Mouse (Mus musculus): ENCODE data around the gene Pccb. TPM values are rescaled to one million over a fixed set of nuclear protein-coding genes. Genes with fewer than 3 reads are reported as not detected.

Pccb gene
- polyA plus RNA-seq, 1 experiment from 2014 or later: 21.0 TPM

GRCm38 (mm10) chr9:101074332-101075021 lies 39.8 kb upstream of the Pccb start:
- WGBS: under 1% methylated on average over 57 of the region's 100 CpGs
- Histone ChIP-seq H3K9me3 (ENCODE audit: control insufficient read depth, low read length) (0 out of 2 replicates have a peak, but pooled peaks cover 3% of the 10 kb centered on the region), H3K4me1 (ENCODE audit: control insufficient read depth, insufficient read depth, low read length) (peaks cover 18% of the 10 kb centered on the region), H3K9ac (ENCODE audit: low read depth, low read length) (peak overlapping the region; percentile 98), H3K27me3 (ENCODE audit: control insufficient read depth, insufficient read depth, low read length) (no peaks in the 10 kb centered on the region), H3K4me2 (replicated peaks; ENCODE audit: low read depth, low read length) (peak overlapping the region; percentile 83), H3K27ac (ENCODE audit: low read depth, low read length) (peak overlapping the region; percentile 100), H3K4me3 (ENCODE audit: low read length) (peak overlapping the region; percentile 97), H3K36me3 (ENCODE audit: control insufficient read depth, insufficient read depth, low read length) (peaks cover 3% of the 10 kb centered on the region; the same call in 1 of the 2 replicates)
- ATAC-seq (ENCODE audit: low FRiP score, low TSS enrichment): peak; percentile 80

GRCm38 (mm10) chr9:101073987-101074331 lies 39.3 kb upstream of the Pccb start, which contains the start of gene Msl2:
TSS of gene Msl2 (plus strand) at chr9:101074101.
- H3K9ac ChIP-seq (ENCODE audit: low read depth, low read length): peak within 1 kb of the TSS; percentile 98
- H3K36me3 ChIP-seq (ENCODE audit: control insufficient read depth, insufficient read depth, low read length): peaks cover 3% of the 10 kb centered on the region; the same call in 1 of the 2 replicates
- H3K27ac ChIP-seq (ENCODE audit: low read depth, low read length): peak within 1 kb of the TSS; percentile 100
- peak within 1 kb of the TSS; percentile 83 for H3K4me2 ChIP-seq (replicated peaks; ENCODE audit: low read depth, low read length)
- peak; percentile 76 for ATAC-seq (ENCODE audit: low FRiP score, low TSS enrichment)
- 0 out of 2 replicates have a peak, but pooled peaks cover 3% of the 10 kb centered on the region for H3K9me3 ChIP-seq (ENCODE audit: control insufficient read depth, low read length)
- peaks cover 14% of the 10 kb centered on the region for H3K4me1 ChIP-seq (ENCODE audit: control insufficient read depth, insufficient read depth, low read length)
- no peaks in the 10 kb centered on the region for H3K27me3 ChIP-seq (ENCODE audit: control insufficient read depth, insufficient read depth, low read length)
- WGBS: under 1% methylated on average over 41 of the region's 43 CpGs
- peak within 1 kb of the TSS; percentile 97 for H3K4me3 ChIP-seq (ENCODE audit: low read length)

GRCm38 (mm10) chr9:101073041-101073986 lies 38.6 kb upstream of the Pccb start:
- H3K4me1 ChIP-seq (ENCODE audit: control insufficient read depth, insufficient read depth, low read length): peaks cover 7% of the 10 kb centered on the region
- no peaks in the 10 kb centered on the region for H3K36me3 ChIP-seq (ENCODE audit: control insufficient read depth, insufficient read depth, low read length)
- H3K27ac ChIP-seq (ENCODE audit: low read depth, low read length): peak overlapping the region; percentile 86
- peak overlapping the region; percentile 97 for H3K4me3 ChIP-seq (ENCODE audit: low read length)
- peak; percentile 95 for ATAC-seq (ENCODE audit: low FRiP score, low TSS enrichment)
- 0 out of 2 replicates have a peak, but pooled peaks cover 3% of the 10 kb centered on the region for H3K9me3 ChIP-seq (ENCODE audit: control insufficient read depth, low read length)
- no peaks in the 10 kb centered on the region for H3K27me3 ChIP-seq (ENCODE audit: control insufficient read depth, insufficient read depth, low read length)
- 1% methylated on average over 59 of the region's 65 CpGs for WGBS
- peak overlapping the region; percentile 81 for H3K9ac ChIP-seq (ENCODE audit: low read depth, low read length)
- H3K4me2 ChIP-seq (replicated peaks; ENCODE audit: low read depth, low read length): peak overlapping the region; percentile 56

DNA sequence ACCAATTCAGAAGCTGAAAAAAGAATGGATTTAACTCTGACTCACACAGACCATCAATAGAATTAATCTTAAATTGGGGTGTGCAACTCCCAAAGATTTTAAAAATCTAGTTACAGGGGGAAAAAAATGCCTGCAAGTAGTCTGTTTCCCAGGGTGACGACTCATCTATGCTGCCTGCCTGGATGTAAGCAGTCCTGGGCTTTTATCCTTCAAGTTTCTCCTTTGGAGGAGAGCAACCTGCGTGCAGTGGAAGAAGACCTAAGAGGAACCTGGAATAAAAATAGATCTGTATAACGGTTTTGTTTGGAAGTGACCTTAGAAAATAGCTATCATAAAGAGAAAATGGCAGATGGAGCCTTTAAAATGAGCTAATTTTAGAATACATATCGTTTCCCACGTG lies 37.8 kb upstream of the Pccb start:
- Histone ChIP-seq H3K9ac (ENCODE audit: low read depth, low read length) (peak overlapping the region; percentile 81; the same call in 1 of the 2 replicates), H3K9me3 (ENCODE audit: control insufficient read depth, low read length) (0 out of 2 replicates have a peak, but pooled peaks cover 3% of the 10 kb centered on the region), H3K4me1 (ENCODE audit: control insufficient read depth, insufficient read depth, low read length) (peaks cover 2% of the 10 kb centered on the region; the same call in 1 of the 2 replicates), H3K27ac (ENCODE audit: low read depth, low read length) (no peak overlapping the region), H3K36me3 (ENCODE audit: control insufficient read depth, insufficient read depth, low read length) (no peaks in the 10 kb centered on the region), H3K27me3 (ENCODE audit: control insufficient read depth, insufficient read depth, low read length) (no peaks in the 10 kb centered on the region), H3K4me3 (ENCODE audit: low read length) (0 out of 2 replicates have a peak overlapping the region, but pooled peaks have one; percentile 97), H3K4me2 (replicated peaks; ENCODE audit: low read depth, low read length) (no peak overlapping the region)
- no peak for ATAC-seq (ENCODE audit: low FRiP score, low TSS enrichment)
- 52% methylated on average over 5 of the region's 5 CpGs for WGBS

DNA sequence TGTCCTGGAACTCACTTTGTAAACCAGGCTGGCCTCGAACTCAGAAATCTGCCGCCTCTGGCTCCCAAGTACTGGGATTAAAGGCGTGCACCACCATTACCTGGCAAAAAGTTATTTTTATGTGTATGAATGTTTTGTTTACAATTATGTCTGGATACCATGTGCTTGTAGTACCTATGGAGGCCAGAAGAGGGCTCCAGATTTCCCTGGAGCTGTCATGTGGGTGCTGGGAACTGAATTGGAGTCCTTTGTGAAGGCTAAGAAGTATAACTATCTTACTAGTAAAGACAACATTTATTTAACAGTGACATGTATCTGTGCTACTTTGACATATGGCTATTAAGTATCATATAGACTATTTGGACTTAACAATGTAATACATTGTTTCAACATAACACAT lies 35.1 kb upstream of the Pccb start:
- H3K4me2 ChIP-seq (replicated peaks; ENCODE audit: low read depth, low read length): no peak overlapping the region
- H3K27ac ChIP-seq (ENCODE audit: low read depth, low read length): no peak overlapping the region
- H3K27me3 ChIP-seq (ENCODE audit: control insufficient read depth, insufficient read depth, low read length): no peaks in the 10 kb centered on the region
- WGBS: 97% methylated on average over 3 of the region's 3 CpGs
- H3K36me3 ChIP-seq (ENCODE audit: control insufficient read depth, insufficient read depth, low read length): no peaks in the 10 kb centered on the region
- H3K9me3 ChIP-seq (ENCODE audit: control insufficient read depth, low read length): 0 out of 2 replicates have a peak, but pooled peaks cover 3% of the 10 kb centered on the region
- no peak for ATAC-seq (ENCODE audit: low FRiP score, low TSS enrichment)
- no peak overlapping the region for H3K9ac ChIP-seq (ENCODE audit: low read depth, low read length)
- no peak overlapping the region for H3K4me3 ChIP-seq (ENCODE audit: low read length)
- no peaks in the 10 kb centered on the region for H3K4me1 ChIP-seq (ENCODE audit: control insufficient read depth, insufficient read depth, low read length)

DNA sequence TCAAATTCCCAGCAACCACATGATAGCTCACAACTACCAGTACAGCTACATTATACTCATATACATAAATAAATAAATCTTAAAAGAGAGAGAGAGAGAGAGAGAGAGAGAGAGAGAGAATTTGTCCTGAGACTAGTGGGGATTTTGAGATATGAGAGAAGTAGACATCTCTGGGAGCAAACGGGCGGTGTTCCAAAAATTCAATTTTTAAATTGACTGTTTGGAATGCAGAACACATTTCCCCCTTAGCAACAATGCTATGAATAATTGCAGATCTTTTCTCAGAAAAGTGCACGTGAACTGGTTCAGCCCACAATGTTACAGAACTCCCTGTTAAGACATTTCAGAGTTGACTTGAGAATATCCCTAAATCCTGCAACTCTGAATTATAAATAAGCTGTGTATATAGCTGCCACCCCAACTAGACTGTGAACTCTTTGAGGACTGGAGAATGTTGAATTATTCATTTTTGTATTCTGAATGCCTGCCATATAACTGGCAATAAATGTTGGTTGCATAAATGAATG lies 30.4 kb upstream of the Pccb start:
- 88% methylated on average over 3 of the region's 3 CpGs for WGBS
- no peak for ATAC-seq (ENCODE audit: low FRiP score, low TSS enrichment)
- Histone ChIP-seq H3K9me3 (ENCODE audit: control insufficient read depth, low read length) (0 out of 2 replicates have a peak, but pooled peaks cover 3% of the 10 kb centered on the region), H3K36me3 (ENCODE audit: control insufficient read depth, insufficient read depth, low read length) (no peaks in the 10 kb centered on the region), H3K4me3 (ENCODE audit: low read length) (no peak overlapping the region), H3K27ac (ENCODE audit: low read depth, low read length) (no peak overlapping the region), H3K4me1 (ENCODE audit: control insufficient read depth, insufficient read depth, low read length) (no peaks in the 10 kb centered on the region), H3K4me2 (replicated peaks; ENCODE audit: low read depth, low read length) (no peak overlapping the region), H3K27me3 (ENCODE audit: control insufficient read depth, insufficient read depth, low read length) (no peaks in the 10 kb centered on the region), H3K9ac (ENCODE audit: low read depth, low read length) (no peak overlapping the region)

DNA sequence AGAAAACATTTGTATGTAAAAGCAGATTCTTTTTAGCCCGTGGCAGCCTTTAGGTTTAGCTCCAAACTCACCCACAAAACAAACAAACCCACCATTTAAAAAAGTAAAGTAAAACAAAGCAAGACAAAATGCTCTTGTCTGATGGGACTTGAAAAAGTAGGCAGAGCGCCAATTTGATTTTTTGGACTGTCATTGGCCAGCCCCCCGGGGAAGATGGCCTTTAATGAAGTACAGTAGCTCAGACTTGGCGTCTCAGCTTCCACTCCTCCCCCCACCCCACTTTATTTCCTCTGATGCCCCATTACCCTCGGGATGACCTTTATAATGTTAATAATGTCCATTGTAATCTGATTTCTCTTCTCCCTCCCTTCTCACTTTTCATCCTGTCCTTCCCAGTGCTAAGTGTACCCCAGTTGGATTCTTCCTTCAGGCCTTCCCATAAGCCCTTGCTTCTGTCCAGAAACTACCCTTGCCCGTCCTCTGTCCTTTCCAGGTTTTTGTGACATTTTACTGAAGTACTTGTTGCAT lies 27.6 kb upstream of the Pccb start:
- no peak for ATAC-seq (ENCODE audit: low FRiP score, low TSS enrichment)
- 53% methylated on average over 6 of the region's 6 CpGs for WGBS

DNA sequence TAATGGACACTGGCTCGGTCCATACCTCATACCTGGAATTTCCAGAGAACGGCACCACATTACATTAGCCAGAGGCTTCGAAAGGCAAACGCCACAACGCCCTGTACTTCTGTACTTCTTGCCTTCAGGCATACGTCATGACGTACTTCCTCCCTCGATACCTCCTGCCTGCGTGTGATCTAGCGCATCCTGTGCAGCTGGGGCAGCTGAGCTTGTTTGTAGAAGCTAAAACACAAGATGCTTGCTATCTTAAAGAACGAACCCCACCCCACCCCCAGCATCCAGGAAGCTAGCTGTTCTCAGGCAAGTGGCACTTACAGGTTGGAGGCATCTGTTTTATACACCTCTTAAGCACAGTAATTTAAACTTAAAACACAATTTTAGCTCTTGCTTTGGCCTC lies 26.3 kb upstream of the Pccb start:
- Histone ChIP-seq H3K27me3 (ENCODE audit: control insufficient read depth, insufficient read depth, low read length) (no peaks in the 10 kb centered on the region), H3K36me3 (ENCODE audit: control insufficient read depth, insufficient read depth, low read length) (no peaks in the 10 kb centered on the region), H3K4me2 (replicated peaks; ENCODE audit: low read depth, low read length) (no peak overlapping the region), H3K9ac (ENCODE audit: low read depth, low read length) (no peak overlapping the region), H3K9me3 (ENCODE audit: control insufficient read depth, low read length) (no peaks in the 10 kb centered on the region), H3K4me3 (ENCODE audit: low read length) (no peak overlapping the region), H3K27ac (ENCODE audit: low read depth, low read length) (no peak overlapping the region), H3K4me1 (ENCODE audit: control insufficient read depth, insufficient read depth, low read length) (no peaks in the 10 kb centered on the region)
- ATAC-seq (ENCODE audit: low FRiP score, low TSS enrichment): no peak
- 71% methylated on average over 11 of the region's 11 CpGs for WGBS

More for the DNA sequence above, 27.6 kb upstream of the Pccb start:
- Histone ChIP-seq H3K4me1 (ENCODE audit: control insufficient read depth, insufficient read depth, low read length) (no peaks in the 10 kb centered on the region), H3K4me3 (ENCODE audit: low read length) (no peak overlapping the region), H3K4me2 (replicated peaks; ENCODE audit: low read depth, low read length) (no peak overlapping the region), H3K27ac (ENCODE audit: low read depth, low read length) (no peak overlapping the region), H3K36me3 (ENCODE audit: control insufficient read depth, insufficient read depth, low read length) (no peaks in the 10 kb centered on the region), H3K27me3 (ENCODE audit: control insufficient read depth, insufficient read depth, low read length) (no peaks in the 10 kb centered on the region), H3K9me3 (ENCODE audit: control insufficient read depth, low read length) (no peaks in the 10 kb centered on the region), H3K9ac (ENCODE audit: low read depth, low read length) (no peak overlapping the region)

All from kidney, embryonic 14.5 days (tissue).